Mouse (Mus musculus) layer of hippocampus, adult 9-10 months (tissue): Measurements from ENCODE around the gene Gjb4.

ENCODE experiments used
- DNase-seq: peaks from one replicate; pipeline ENCODE4 v3.0.0; 2022; ENCODE audit warnings: low spot score

The Gjb4 gene

DNA sequence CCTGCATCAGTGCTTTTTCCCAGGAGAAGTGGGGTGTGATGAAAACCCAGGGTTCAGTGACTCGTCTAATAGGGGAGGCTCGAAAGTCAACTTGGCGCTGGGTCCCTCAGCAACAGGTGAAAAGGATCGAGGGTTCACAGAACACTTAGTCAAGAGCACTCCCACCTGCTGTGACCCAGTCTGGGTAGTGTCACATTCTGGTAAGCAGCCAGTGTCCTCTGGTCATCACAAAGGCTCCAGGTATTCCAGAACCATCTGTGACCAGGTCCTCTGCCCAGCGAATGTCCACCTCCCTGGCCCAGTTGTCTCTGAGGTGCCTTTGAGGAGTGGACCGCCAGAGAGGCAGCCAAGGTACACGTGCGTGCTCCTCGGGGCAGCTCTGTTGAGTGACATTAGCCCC, 42.3 kb downstream of the Gjb4 start:
- no peak for DNase-seq

DNA sequence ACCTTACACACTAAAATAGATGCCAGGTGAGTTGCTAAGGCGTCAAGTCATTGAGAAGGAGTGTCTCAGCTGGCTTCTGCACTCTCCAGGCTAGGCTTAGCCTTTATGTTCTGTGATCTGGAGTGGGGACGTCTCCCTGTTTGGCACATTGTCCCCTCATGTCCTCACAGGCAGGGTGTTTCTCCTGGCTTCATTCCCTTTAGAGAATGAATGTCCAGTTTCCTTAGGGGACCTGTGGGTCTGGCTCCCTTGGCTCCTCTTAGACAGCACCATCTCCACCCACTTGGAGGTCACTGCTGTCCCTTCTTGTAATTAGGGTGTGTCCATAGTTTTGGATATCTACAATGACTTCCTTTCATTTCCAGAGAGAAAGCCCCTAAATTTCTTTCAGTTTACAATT, 47.0 kb downstream of the Gjb4 start:
- no peak for DNase-seq

DNA sequence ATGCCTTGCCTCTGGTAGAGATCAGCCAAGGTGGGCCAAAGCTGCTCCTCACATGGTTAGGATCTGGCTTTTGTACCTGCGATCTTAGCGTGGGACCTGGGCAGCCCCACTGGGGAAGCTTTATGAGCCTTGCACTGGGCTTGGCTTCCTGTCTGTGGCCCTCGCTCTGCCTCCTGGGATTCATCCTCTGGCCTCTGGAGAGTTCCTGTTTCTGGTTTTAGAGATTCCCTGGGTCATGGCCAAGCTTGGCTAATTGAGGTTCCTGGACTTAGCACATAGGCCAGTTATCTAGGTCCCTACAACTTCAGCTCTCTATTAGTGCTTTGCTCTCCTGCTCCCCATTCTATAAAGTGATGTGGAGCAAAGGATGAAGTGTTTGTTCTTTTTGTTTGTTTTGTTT, 50.1 kb downstream of the Gjb4 start:
- no peak for DNase-seq
